Mouse (Mus musculus): Measurements from ENCODE around the gene Cacna2d3.

Gene Cacna2d3

GRCm38 (mm10) chr14:29163998-29164652, 557.5 kb downstream of the Cacna2d3 start:
- no peak for DNase-seq (ENCODE audit: low read depth, low spot score)

- DNase-seq (ENCODE audit: low read depth, low spot score), result no peak
These were observed 561.9 kb downstream of the Cacna2d3 start for GRCm38 (mm10) chr14:29159803-29160202.

- DNase-seq (ENCODE audit: low read depth, low spot score), result no peak
These were observed 564.6 kb downstream of the Cacna2d3 start for GRCm38 (mm10) chr14:29157096-29157495.

GRCm38 (mm10) chr14:29144184-29144583, 577.5 kb downstream of the Cacna2d3 start:
- DNase-seq (ENCODE audit: low read depth, low spot score), result no peak

- no peak for DNase-seq (ENCODE audit: low read depth, low spot score)
These were observed 584.0 kb downstream of the Cacna2d3 start for GRCm38 (mm10) chr14:29137614-29138013.

GRCm38 (mm10) chr14:29137006-29137579, 584.6 kb downstream of the Cacna2d3 start:
- DNase-seq (ENCODE audit: low read depth, low spot score), result peak; percentile 22

GRCm38 (mm10) chr14:29134901-29135300, 586.8 kb downstream of the Cacna2d3 start:
- DNase-seq (ENCODE audit: low read depth, low spot score), result no peak

- DNase-seq (ENCODE audit: low read depth, low spot score), result no peak
These were observed 591.2 kb downstream of the Cacna2d3 start for GRCm38 (mm10) chr14:29130511-29130910.

GRCm38 (mm10) chr14:29123886-29124285, 597.8 kb downstream of the Cacna2d3 start:
- DNase-seq (ENCODE audit: low read depth, low spot score), result no peak

- DNase-seq (ENCODE audit: low read depth, low spot score), result no peak
These were observed 598.9 kb downstream of the Cacna2d3 start for GRCm38 (mm10) chr14:29122749-29123148.

- DNase-seq (ENCODE audit: low read depth, low spot score), result no peak
These were observed 607.7 kb downstream of the Cacna2d3 start for GRCm38 (mm10) chr14:29113852-29114450.

- DNase-seq (ENCODE audit: low read depth, low spot score), result no peak
These were observed 610.0 kb downstream of the Cacna2d3 start for GRCm38 (mm10) chr14:29111666-29112065.

GRCm38 (mm10) chr14:29110351-29111091, 611.1 kb downstream of the Cacna2d3 start:
- no peak for DNase-seq (ENCODE audit: low read depth, low spot score)

- no peak for DNase-seq (ENCODE audit: low read depth, low spot score)
These were observed 614.2 kb downstream of the Cacna2d3 start for GRCm38 (mm10) chr14:29107464-29107863.

GRCm38 (mm10) chr14:29097776-29098175, 623.9 kb downstream of the Cacna2d3 start:
- no peak for DNase-seq (ENCODE audit: low read depth, low spot score)

GRCm38 (mm10) chr14:29095431-29095830, 626.2 kb downstream of the Cacna2d3 start:
- no peak for DNase-seq (ENCODE audit: low read depth, low spot score)

GRCm38 (mm10) chr14:29090074-29090473, 631.6 kb downstream of the Cacna2d3 start:
- DNase-seq (ENCODE audit: low read depth, low spot score), result peak; percentile 22

- no peak for DNase-seq (ENCODE audit: low read depth, low spot score)
These were observed 635.1 kb downstream of the Cacna2d3 start for GRCm38 (mm10) chr14:29086528-29086927.

GRCm38 (mm10) chr14:29085493-29086159, 636.0 kb downstream of the Cacna2d3 start:
- no peak for DNase-seq (ENCODE audit: low read depth, low spot score)

GRCm38 (mm10) chr14:29082171-29082570, 639.5 kb downstream of the Cacna2d3 start:
- DNase-seq (ENCODE audit: low read depth, low spot score), result no peak

- DNase-seq (ENCODE audit: low read depth, low spot score), result no peak
These were observed 641.0 kb downstream of the Cacna2d3 start for GRCm38 (mm10) chr14:29080630-29081029.

- DNase-seq (ENCODE audit: low read depth, low spot score), result no peak
These were observed 641.4 kb downstream of the Cacna2d3 start for GRCm38 (mm10) chr14:29080228-29080627.
